In genomic region chr13:93550311-93550710, GRCm38 (mm10) we compare ENCODE assay signal across 15 mouse cellular contexts. TPM values are rescaled to one million over a fixed set of nuclear protein-coding genes. Genes with fewer than 3 reads are reported as not detected.
A peak's percentile ranks its signal among the peaks of the same experiment; 100 is the strongest.
DNase-seq lines count a peak whose midpoint lies in the region; ATAC-seq lines count a peak whose summit lies in the region.
"Had no signal": no experiment of that assay in that cellular context is flagged by ENCODE, and none has a peak within 500 bp of the region (broad histone marks: within the 10 kb centered on the region; RNA-seq: fewer than 3 reads in every experiment).

No protein-coding gene starts in this region.

- H3K4me1 ChIP-seq in forebrain, embryonic 12.5 days: no peaks in the 10 kb centered on the region
- H3K4me1 ChIP-seq: embryonic facial prominence, embryonic 13.5 days had no signal

- ATAC-seq in forebrain, embryonic 12.5 days (ENCODE audit: low FRiP score): no peak
- ATAC-seq: intestine, embryonic 16.5 days had no signal

- no peak overlapping the region for H3K27ac ChIP-seq in forebrain, embryonic 12.5 days
- H3K27ac ChIP-seq: embryonic facial prominence, embryonic 13.5 days; liver, embryonic 14.5 days had no signal

- no peak overlapping the region for H3K9ac ChIP-seq in forebrain, embryonic 12.5 days
- H3K9ac ChIP-seq: embryonic facial prominence, embryonic 13.5 days; liver, embryonic 14.5 days had no signal

- no peak overlapping the region for H3K4me3 ChIP-seq in forebrain, embryonic 12.5 days (replicated peaks)
- H3K4me3 ChIP-seq: embryonic facial prominence, embryonic 13.5 days had no signal

- intact Hi-C loops in heart, postnatal 25 days (cut with DNase I): no loop called here

- H3K9me3 ChIP-seq in forebrain, embryonic 12.5 days: no peaks in the 10 kb centered on the region
- H3K9me3 ChIP-seq: embryonic facial prominence, embryonic 13.5 days had no signal

- H3K27me3 ChIP-seq in forebrain, embryonic 12.5 days: no peaks in the 10 kb centered on the region
- H3K27me3 ChIP-seq: embryonic facial prominence, embryonic 13.5 days had no signal

- no peaks in the 10 kb centered on the region for H3K36me3 ChIP-seq in forebrain, embryonic 12.5 days (replicated peaks)
- H3K36me3 ChIP-seq: embryonic facial prominence, embryonic 13.5 days had no signal

- 82% methylated on average over 7 of the region's 7 CpGs for WGBS in forebrain, embryonic 12.5 days

- peak; percentile 90 for DNase-seq in heart, adult 11 months
- DNase-seq in heart, postnatal 25 days (ENCODE audit: low spot score): no peak
- peak; percentile 37 to 49 for DNase-seq in right cerebral cortex, postnatal 10 days (ENCODE audit: low spot score in 2 of 2)
- no peak for DNase-seq in right cerebral cortex, postnatal 36 days (ENCODE audit: low spot score in 2 of 2)
- peak; percentile 4 to 22 for DNase-seq in gastrocnemius, adult 8-10 months (ENCODE audit: low spot score in 2 of 2)
- DNase-seq in urinary bladder, adult 2 months (ENCODE audit: low spot score): no peak
- DNase-seq: adrenal gland, postnatal 14 days; kidney, postnatal 14 days; layer of hippocampus, postnatal 36 days; lung, postnatal 10 days; thymus, postnatal 14 days had no signal

- H3K4me2 ChIP-seq in forebrain, embryonic 12.5 days: no peak overlapping the region
- H3K4me2 ChIP-seq: embryonic facial prominence, embryonic 13.5 days had no signal

RNA-seq across cellular contexts. Expression of gene Jmy, which starts 50.7 kb away (rescaled TPM):
- 10 to 100 TPM; 40.6 to 41.6 TPM for total RNA-seq in heart, postnatal 25 days (2021)
- 10 to 100 TPM; 26.1 to 30.3 (median 28.5) TPM for total RNA-seq in gastrocnemius, adult 8-10 months (2022)
- 20.1 and 27.7 TPM in 2 replicates for polyA plus RNA-seq in urinary bladder, adult 2 months (2012; rRNA removed)
- 4.0 and 8.0 TPM in 2 replicates for polyA plus RNA-seq in forebrain, embryonic 12.5 days (2016; fragmentation: Nextera tagmentation; extraction: Ambion mirVana)

Comparison
In these comparisons a context has a peak if more than half of its experiments do, and no peak if none do; other contexts are left out.
1. DNase-seq: peak in heart, adult 11 months (single experiment), right cerebral cortex, postnatal 10 days (2 of 2) and gastrocnemius, adult 8-10 months (2 of 2); none in heart, postnatal 25 days (single experiment), right cerebral cortex, postnatal 36 days (0 of 2) and urinary bladder, adult 2 months (single experiment).